Mouse (Mus musculus): ENCODE measurements around the gene Grb2.

- TF ChIP-seq POLR2A (IDR thresholded peaks at IDR 0.05; ENCODE audit: insufficient read depth, low read depth, low read length) (no peak), CTCF (IDR thresholded peaks at IDR 0.05; ENCODE audit: insufficient read depth, low read depth, low read length) (no peak)
Measured at GRCm38 (mm10) chr11:115689137-115689915, 19.1 kb downstream of the Grb2 start.
